Mouse (Mus musculus) bone marrow, adult 2 months (tissue): Measurements from ENCODE around the gene Tbc1d10c. TPM values are rescaled to one million over a fixed set of nuclear protein-coding genes. Genes with fewer than 3 reads are reported as not detected.
A peak's percentile ranks its signal among the peaks of the same experiment; 100 is the strongest.

Experiments used
- H3K27ac ChIP-seq: fragments of 200-500 bp; 2 replicates; pipeline ENCODE4 v1.5.1; 2012; ENCODE audit warnings: low read depth, mild to moderate bottlenecking, control low read depth, inconsistent platforms, low read length; ENCODE audit not compliant: control insufficient read depth, poor library complexity, insufficient read depth
- H3K4me1 ChIP-seq: fragments of 200-500 bp; 2 replicates; pipeline ENCODE4 v1.6.1; 2011; ENCODE audit warnings: low read length; ENCODE audit not compliant: control insufficient read depth, insufficient read depth
- H3K4me3 ChIP-seq: fragments of 200-500 bp; replicated peaks from 2 replicates; pipeline ENCODE3; 2011; ENCODE audit warnings: mild to moderate bottlenecking, low read depth, low read length, control low read depth; ENCODE audit not compliant: control insufficient read depth
- CTCF ChIP-seq: fragments of 200-500 bp; IDR thresholded peaks from 2 replicates; pipeline ENCODE4 v1.5.1; 2011; ENCODE audit warnings: low read length, control low read depth; ENCODE audit not compliant: control insufficient read depth, insufficient read depth
- POLR2A ChIP-seq: fragments of 200-500 bp; IDR thresholded peaks from 2 replicates; pipeline ENCODE4 v1.6.1; 2011; ENCODE audit warnings: low read depth, mild to moderate bottlenecking, control low read depth, low read length, borderline replicate concordance; ENCODE audit not compliant: control insufficient read depth
- WGBS: fragments of 180-500 bp; shearing (Covaris S2); methylation state at CpG from one replicate; pipeline ENCODE4 v1.1.7; 2018; 5-methylcytosine and 5-hydroxymethylcytosine counted together
- polyA plus RNA-seq: library from polyadenylated mRNA; stranded (reverse); fragments of >200 nt; gene quantifications from 2 replicates; pipeline ENCODE4 v1.2.4, GENCODE M21; 2011; ENCODE audit warnings: low replicate concordance; ENCODE audit not compliant: missing spikeins, insufficient read depth, insufficient read length

Gene Tbc1d10c
- 64.3 and 168 TPM in 2 replicates for polyA plus RNA-seq

GRCm38 (mm10) chr19:4190831-4191334 is at the start of gene Tbc1d10c:
TSS of gene Tbc1d10c (minus strand) at chr19:4191284.
- TF ChIP-seq POLR2A (peak; percentile 73; the same call in 1 of the 2 replicates), CTCF (no peak)
- H3K4me1 ChIP-seq, result peaks cover 15% of the 10 kb centered on the region; the same call in 1 of the 2 replicates
- peak within 1 kb of the TSS; percentile 93 for H3K4me3 ChIP-seq
- H3K27ac ChIP-seq, result peak within 1 kb of the TSS; percentile 95
- 2% methylated on average over 4 of the region's 4 CpGs for WGBS

DNA sequence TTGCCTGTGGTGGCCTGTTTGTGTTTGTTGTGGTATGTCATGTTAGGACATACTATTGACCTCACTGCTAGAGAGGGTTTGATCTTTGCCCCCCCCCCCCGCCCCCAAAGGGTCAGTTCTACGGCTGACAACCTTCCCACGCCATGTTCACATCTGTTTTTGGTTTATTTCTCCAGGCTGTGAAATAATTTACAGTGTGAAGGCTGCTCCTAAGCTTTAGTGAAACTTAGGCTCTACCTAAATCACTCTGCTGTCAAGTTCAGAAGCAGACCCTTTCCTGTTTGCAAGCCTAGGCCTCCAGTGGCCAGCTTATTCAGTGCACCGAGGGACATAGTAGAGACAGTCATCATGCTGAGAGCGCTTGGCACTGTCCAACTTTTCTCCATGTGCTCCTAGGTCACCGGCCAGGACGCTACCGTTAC is 49.2 kb upstream of the Tbc1d10c start:
- no peaks in the 10 kb centered on the region for H3K4me1 ChIP-seq
- H3K27ac ChIP-seq, result no peak overlapping the region
- TF ChIP-seq CTCF, result no peak
- no peak for TF ChIP-seq POLR2A
- no peak overlapping the region for H3K4me3 ChIP-seq
- WGBS, result 57% methylated on average over 8 of the region's 8 CpGs

DNA sequence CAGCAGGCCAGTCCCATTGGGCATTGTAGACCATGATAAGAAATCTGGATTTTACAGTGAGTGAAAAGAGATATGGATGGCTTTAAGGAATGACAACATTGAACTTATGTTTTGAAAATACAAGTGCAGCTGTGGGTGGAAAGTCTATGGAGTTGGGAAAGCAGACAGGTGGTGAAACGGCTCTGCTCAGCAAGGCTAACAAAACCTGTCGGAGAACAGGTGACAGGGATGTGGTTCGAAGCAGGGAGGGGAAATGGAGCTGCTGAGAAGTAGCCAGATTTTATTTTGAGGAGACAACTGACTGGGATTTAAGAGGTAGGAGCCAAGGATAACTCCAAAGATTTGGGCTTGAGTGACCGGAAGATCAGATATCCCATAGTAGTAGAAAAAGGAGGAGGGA is 43.5 kb upstream of the Tbc1d10c start:
- 74% methylated on average over 4 of the region's 4 CpGs for WGBS
- TF ChIP-seq POLR2A (no peak), CTCF (no peak)
- Histone ChIP-seq H3K27ac (no peak overlapping the region), H3K4me3 (no peak overlapping the region), H3K4me1 (no peaks in the 10 kb centered on the region; the same call in 1 of the 2 replicates)

DNA sequence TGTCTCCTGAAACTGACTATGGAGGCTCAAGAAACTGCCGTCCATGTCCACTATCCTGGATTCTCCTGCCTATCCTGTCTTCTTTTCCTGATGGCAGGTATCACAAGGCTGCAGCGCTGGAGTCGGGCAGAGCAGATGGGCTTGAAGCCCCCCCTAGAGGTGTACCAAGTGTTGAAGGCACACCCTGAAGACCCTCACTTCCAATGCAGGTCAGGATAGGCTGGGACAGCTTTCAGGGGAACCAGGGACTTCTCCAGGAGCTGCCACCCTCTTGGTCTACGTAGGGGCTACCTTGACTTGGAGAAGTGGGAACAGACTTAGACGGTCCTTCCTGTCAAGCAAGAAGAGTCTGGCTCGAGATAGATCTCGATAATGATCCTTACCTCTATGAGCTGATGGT is 41.6 kb upstream of the Tbc1d10c start:
- peak overlapping the region; percentile 96 for H3K27ac ChIP-seq

DNA sequence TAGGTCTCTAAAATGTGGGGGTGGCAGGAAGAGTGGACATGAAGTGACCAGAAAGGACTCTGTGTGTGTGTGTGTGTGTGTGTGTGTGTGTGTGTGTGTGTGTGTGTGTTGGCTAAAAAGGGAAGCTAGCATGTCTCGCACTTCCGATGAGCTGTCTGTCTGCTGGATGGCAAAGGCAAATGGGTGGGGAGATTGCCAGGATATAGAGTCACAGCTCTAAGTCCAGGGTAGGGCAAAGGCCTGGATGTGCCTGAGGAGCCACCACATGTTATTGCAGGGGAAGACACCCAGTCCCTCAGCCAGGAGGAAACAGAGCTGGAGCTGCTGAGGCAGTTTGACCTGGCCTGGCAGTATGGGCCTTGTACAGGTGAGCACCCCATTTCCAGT is 41.1 kb upstream of the Tbc1d10c start:
- H3K4me3 ChIP-seq, result peak overlapping the region; percentile 70
- no peak for TF ChIP-seq POLR2A
- TF ChIP-seq CTCF, result no peak
- peak overlapping the region; percentile 96 for H3K27ac ChIP-seq
- peaks cover 5% of the 10 kb centered on the region; the same call in 1 of the 2 replicates for H3K4me1 ChIP-seq
- 0% methylated on average over 2 of the region's 2 CpGs for WGBS

More for the DNA sequence above, 41.6 kb upstream of the Tbc1d10c start:
- H3K4me3 ChIP-seq, result no peak overlapping the region
- TF ChIP-seq POLR2A (no peak), CTCF (no peak)
- WGBS, result 70% methylated on average over 7 of the region's 7 CpGs
- peaks cover 3% of the 10 kb centered on the region; the same call in 1 of the 2 replicates for H3K4me1 ChIP-seq

DNA sequence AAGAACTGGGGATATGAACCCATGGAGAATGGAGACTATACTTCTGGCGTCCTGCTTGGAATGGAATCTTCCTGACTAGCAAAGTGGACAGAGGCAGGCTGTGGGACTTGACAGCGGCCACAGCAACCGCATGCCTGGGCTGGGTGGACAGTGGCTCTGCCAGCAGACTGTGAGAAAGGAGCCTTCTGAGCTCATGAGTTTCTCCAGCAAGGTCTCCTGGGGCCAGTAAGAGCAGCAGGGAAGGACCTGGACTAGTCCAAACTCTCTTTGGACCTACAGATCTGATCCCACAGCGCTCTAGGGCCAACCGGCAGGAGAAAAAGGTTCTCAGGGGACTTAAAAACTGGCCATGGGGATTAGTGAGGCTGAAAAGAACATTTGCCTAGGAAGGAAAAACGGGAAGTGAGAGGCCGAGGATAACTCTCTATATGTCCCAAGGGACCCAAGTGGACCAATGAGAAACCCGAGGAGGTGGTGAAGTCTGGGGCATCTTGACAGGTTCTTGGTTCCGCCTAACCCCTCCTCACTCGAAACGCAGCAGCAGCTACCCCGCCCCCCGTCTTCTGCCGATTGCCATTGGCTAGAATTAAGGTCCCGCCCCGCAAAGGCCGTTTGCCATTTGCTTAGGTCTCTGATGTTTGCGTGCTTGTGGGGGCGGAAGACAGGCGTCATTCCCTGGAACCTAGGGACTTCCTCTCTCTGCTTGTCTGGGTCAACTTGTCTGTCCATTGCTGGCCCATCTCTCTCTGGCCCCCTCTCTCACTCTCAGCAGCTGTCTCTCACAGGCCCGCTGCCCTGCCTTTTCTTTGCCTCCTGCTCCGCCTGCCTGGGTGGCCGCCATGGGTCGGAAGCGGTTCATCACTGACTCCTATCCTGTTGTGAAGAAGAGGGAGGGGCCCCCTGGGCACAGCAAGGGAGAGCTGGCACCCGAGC is 40.4 kb upstream of the Tbc1d10c start, which contains the start of gene Pold4:
Pold4 (plus strand) TSS at position 647 of the 933 bp plus-strand sequence.
- TF ChIP-seq CTCF, result no peak
- peak; percentile 70 for TF ChIP-seq POLR2A
- WGBS, result 12% methylated on average over 26 of the region's 26 CpGs
- Histone ChIP-seq H3K4me1 (peaks cover 10% of the 10 kb centered on the region), H3K27ac (peak within 1 kb of the TSS; percentile 96), H3K4me3 (peak within 1 kb of the TSS; percentile 70)

DNA sequence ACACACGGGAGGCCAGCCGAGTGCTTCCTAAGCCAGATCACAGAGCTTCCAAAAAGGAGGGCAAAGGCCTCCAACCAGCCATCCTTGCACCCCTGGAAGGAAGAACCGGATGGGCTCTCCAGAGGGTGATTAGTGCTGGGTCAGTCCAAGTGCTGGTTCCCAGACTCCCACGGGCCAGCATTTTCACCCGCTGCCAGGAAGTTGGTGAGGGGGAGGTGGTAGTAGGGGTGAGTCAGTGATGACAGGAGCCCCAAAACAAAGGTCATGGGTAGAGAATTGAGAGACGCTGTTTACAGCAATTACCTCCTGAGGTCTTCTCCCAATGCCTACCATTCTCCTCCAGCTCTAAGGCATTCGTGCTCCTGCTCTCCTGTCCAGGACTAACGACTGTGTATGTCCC is 39.3 kb upstream of the Tbc1d10c start:
- H3K27ac ChIP-seq, result peak overlapping the region; percentile 32
- H3K4me3 ChIP-seq, result no peak overlapping the region
- 66% methylated on average over 8 of the region's 8 CpGs for WGBS
- H3K4me1 ChIP-seq, result peaks cover 10% of the 10 kb centered on the region
- TF ChIP-seq POLR2A (no peak), CTCF (no peak)

- no peak overlapping the region; the same call in 1 of the 2 replicates for H3K27ac ChIP-seq
- WGBS, result 74% methylated on average over 9 of the region's 9 CpGs
- H3K4me3 ChIP-seq, result no peak overlapping the region
- TF ChIP-seq CTCF (no peak), POLR2A (no peak)
- peaks cover 10% of the 10 kb centered on the region for H3K4me1 ChIP-seq
Observed at GRCm38 (mm10) chr19:4229451-4230076, 38.5 kb upstream of the Tbc1d10c start.
